Mouse (Mus musculus): ENCODE data around the gene Cox4i1. TPM values are rescaled to one million over a fixed set of nuclear protein-coding genes. Genes with fewer than 3 reads are reported as not detected.

Cox4i1 gene
- total and polyA plus RNA-seq, 3 experiments = 519 to 970 (median 711) TPM

DNA sequence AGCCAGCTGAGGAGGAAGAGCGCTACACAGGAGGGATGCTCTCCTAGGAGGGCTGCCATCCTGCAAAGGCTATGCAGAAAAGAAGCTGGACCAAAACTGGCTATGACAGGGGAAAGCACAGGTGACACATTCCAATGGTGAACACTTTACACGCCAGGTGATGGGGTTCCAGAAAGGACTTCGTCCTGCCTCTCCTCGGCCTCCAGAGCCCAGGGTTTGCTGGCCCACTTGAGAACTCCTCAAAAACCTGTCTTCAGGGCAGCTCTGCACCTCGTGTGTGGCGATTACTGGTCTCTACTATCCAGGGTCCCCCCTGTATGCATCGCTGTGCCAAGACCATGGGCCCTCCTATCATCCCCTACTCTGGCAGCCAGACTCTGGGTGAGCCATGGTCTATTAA lies 20.5 kb downstream of the Cox4i1 start:
- H3K27me3 ChIP-seq (replicated peaks) = peaks cover 29% of the 10 kb centered on the region
- H3K4me1 ChIP-seq (ENCODE audit: control insufficient read depth in 1 of 2, insufficient read depth in 2 of 2) = peaks cover 11 to 33% of the 10 kb centered on the region in 2 experiments
- no peaks in the 10 kb centered on the region for H3K9me3 ChIP-seq (replicated peaks; ENCODE audit: low read length)
- no peak overlapping the region for H3K9ac ChIP-seq (ENCODE audit: insufficient read depth, low read depth)
- no peak overlapping the region for H3K27ac ChIP-seq (ENCODE audit: insufficient read depth, low read depth)
- in situ Hi-C loops (cut with MboI; ENCODE audit: low pct_ligation_motif_present, low pct_unique_long_range_greater_than_20kb, low sequenced_read_pairs) (no loop called here), dilution Hi-C loops (cut with MboI; ENCODE audit: extremely low pct_ligation_motif_present, extremely low pct_unique_long_range_greater_than_20kb, low sequenced_read_pairs) (no loop called here)
- H3K79me2 ChIP-seq (replicated peaks; ENCODE audit: control insufficient read depth, extremely low read depth, insufficient read depth, poor library complexity, severe bottlenecking) = no peaks in the 10 kb centered on the region
- no peak overlapping the region for H3K4me3 ChIP-seq (replicated peaks in 1 of 3; ENCODE audit: low read depth in 2 of 3, low read length in 2 of 3, poor library complexity in 1 of 3)
- TF ChIP-seq PAX5 (IDR thresholded peaks at IDR 0.05; ENCODE audit: low read length) (no peak), USF2 (conservative IDR thresholded peaks at IDR 0.05; ENCODE audit: low read depth, low read length) (no peak), JUND (conservative IDR thresholded peaks at IDR 0.05; ENCODE audit: low read depth, low read length) (no peak), BHLHE40 (IDR thresholded peaks at IDR 0.05; ENCODE audit: low read depth, low read length) (no peak)
- DNase-seq (ENCODE audit: extremely low read depth) = no peak
- H3K4me2 ChIP-seq (ENCODE audit: insufficient read depth, low read depth, poor library complexity, severe bottlenecking) = no peak overlapping the region
- no peaks in the 10 kb centered on the region for H3K36me3 ChIP-seq (replicated peaks in 1 of 2; ENCODE audit: control insufficient read depth in 1 of 2, insufficient read depth in 1 of 2, low read length in 1 of 2)

DNA sequence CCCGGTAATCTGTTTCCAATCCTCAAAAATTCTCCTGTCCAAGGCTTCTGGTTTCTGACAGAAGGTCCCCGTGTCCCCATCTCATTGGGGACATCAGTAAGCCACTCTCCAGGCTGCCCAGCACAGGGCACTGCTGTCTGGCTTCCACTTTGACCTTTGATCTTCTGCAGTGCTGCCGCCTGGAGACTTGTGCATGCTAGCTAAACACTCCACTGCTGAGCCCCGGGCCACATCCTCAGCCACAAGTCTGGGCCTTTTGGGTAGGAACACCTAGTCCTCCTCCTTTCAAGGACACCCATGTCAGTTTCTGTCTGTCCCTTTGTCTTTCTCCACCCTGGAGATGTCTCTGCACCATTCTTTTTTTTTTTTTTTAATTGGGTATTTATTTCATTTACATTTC lies 24.9 kb downstream of the Cox4i1 start:
- TF ChIP-seq PAX5 (IDR thresholded peaks at IDR 0.05; ENCODE audit: low read length) = no peak
- no peak for TF ChIP-seq EP300 (IDR thresholded peaks at IDR 0.05; ENCODE audit: low read length)
- no peak for TF ChIP-seq ZNF384 (IDR thresholded peaks at IDR 0.05; ENCODE audit: low read depth, low read length)
- TF ChIP-seq MEF2A (IDR thresholded peaks at IDR 0.05; ENCODE audit: borderline replicate concordance, low read depth, low read length) = no peak
- TF ChIP-seq ELF1 (IDR thresholded peaks at IDR 0.05; ENCODE audit: low read depth, low read length) = no peak
- no peak for TF ChIP-seq UBTF (IDR thresholded peaks at IDR 0.05; ENCODE audit: low read depth, low read length)
- no peak for TF ChIP-seq RCOR1 (conservative IDR thresholded peaks at IDR 0.05; ENCODE audit: low read depth, low read length)
- no peak for TF ChIP-seq MAFK (IDR thresholded peaks at IDR 0.05; ENCODE audit: insufficient replicate concordance, low read length)
- no peak for TF ChIP-seq JUND (conservative IDR thresholded peaks at IDR 0.05; ENCODE audit: low read depth, low read length)
- H3K36me3 ChIP-seq (replicated peaks in 1 of 2; ENCODE audit: control insufficient read depth in 1 of 2, insufficient read depth in 1 of 2, low read length in 1 of 2) = no peaks in the 10 kb centered on the region
- H3K27ac ChIP-seq (ENCODE audit: insufficient read depth, low read depth) = no peak overlapping the region
- peaks cover 35% of the 10 kb centered on the region for H3K27me3 ChIP-seq (replicated peaks)
- H3K4me3 ChIP-seq (replicated peaks in 1 of 3; ENCODE audit: low read depth in 2 of 3, low read length in 2 of 3, poor library complexity in 1 of 3) = no peak overlapping the region
- in situ Hi-C loops (cut with MboI; ENCODE audit: low pct_ligation_motif_present, low pct_unique_long_range_greater_than_20kb, low sequenced_read_pairs) (no loop called here), dilution Hi-C loops (cut with MboI; ENCODE audit: extremely low pct_ligation_motif_present, extremely low pct_unique_long_range_greater_than_20kb, low sequenced_read_pairs) (no loop called here)
- peaks cover 0 to 6% of the 10 kb centered on the region in 2 experiments; a peak in 2 of 4 replicates for H3K4me1 ChIP-seq (ENCODE audit: control insufficient read depth in 1 of 2, insufficient read depth in 2 of 2)
- no peaks in the 10 kb centered on the region for H3K79me2 ChIP-seq (replicated peaks; ENCODE audit: control insufficient read depth, extremely low read depth, insufficient read depth, poor library complexity, severe bottlenecking)
- H3K9ac ChIP-seq (ENCODE audit: insufficient read depth, low read depth) = no peak overlapping the region
- DNase-seq (ENCODE audit: extremely low read depth) = no peak
- H3K4me2 ChIP-seq (ENCODE audit: insufficient read depth, low read depth, poor library complexity, severe bottlenecking) = no peak overlapping the region
- peaks cover under 1% of the 10 kb centered on the region for H3K9me3 ChIP-seq (replicated peaks; ENCODE audit: low read length)

DNA sequence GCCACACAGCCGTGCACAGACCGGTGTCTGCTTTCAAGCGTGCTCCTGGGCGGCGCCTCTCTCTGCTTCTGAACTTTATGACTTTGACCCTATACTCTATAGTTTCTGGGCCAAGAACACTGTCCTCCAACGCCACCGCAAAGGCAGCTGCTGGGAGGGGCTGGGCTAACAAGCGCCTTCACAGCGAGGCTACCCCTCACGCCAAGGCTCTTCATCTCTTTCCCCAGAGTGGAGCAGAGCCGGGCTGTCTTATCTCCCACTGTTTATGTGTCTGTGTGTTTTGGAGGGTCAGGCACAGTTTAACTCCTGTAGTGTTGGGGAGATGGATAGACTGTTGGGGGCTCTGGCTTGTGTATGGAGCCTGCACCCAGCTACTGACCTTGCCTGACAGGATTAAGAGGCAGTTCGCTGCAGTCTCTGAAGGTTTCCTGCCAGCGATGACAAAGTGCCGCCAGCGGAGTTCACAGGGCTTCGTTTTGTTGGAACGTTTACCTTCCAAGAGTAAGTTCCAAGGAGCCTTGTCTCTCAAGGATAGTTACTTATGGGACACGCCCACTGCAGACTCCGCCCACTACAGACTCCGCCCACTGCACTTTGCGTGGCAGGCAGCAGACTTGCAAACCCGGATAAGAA lies 26.0 kb downstream of the Cox4i1 start:
- in situ Hi-C loops (cut with MboI; ENCODE audit: low pct_ligation_motif_present, low pct_unique_long_range_greater_than_20kb, low sequenced_read_pairs) = no loop called here
- dilution Hi-C loops (cut with MboI; ENCODE audit: extremely low pct_ligation_motif_present, extremely low pct_unique_long_range_greater_than_20kb, low sequenced_read_pairs) = no loop called here
- Histone ChIP-seq H3K79me2 (replicated peaks; ENCODE audit: control insufficient read depth, extremely low read depth, insufficient read depth, poor library complexity, severe bottlenecking) (no peaks in the 10 kb centered on the region), H3K36me3 (replicated peaks in 1 of 2; ENCODE audit: control insufficient read depth in 1 of 2, insufficient read depth in 1 of 2, low read length in 1 of 2) (no peaks in the 10 kb centered on the region), H3K4me2 (ENCODE audit: insufficient read depth, low read depth, poor library complexity, severe bottlenecking) (no peak overlapping the region), H3K4me1 (ENCODE audit: control insufficient read depth in 1 of 2, insufficient read depth in 2 of 2) (peaks cover 0 to 6% of the 10 kb centered on the region in 2 experiments; a peak in 2 of 4 replicates), H3K27ac (ENCODE audit: insufficient read depth, low read depth) (no peak overlapping the region), H3K4me3 (replicated peaks in 1 of 3; ENCODE audit: low read depth in 2 of 3, low read length in 2 of 3, poor library complexity in 1 of 3) (no peak overlapping the region), H3K9me3 (replicated peaks; ENCODE audit: low read length) (peaks cover 7% of the 10 kb centered on the region), H3K27me3 (replicated peaks) (peaks cover 29% of the 10 kb centered on the region), H3K9ac (ENCODE audit: insufficient read depth, low read depth) (no peak overlapping the region)
- no peak for DNase-seq (ENCODE audit: extremely low read depth)
- no peak for TF ChIP-seq USF1 (IDR thresholded peaks at IDR 0.05; ENCODE audit: low read depth, low read length)
- no peak for TF ChIP-seq MYC (IDR thresholded peaks at IDR 0.05; ENCODE audit: low read depth, low read length)
- no peak for TF ChIP-seq POLR2AphosphoS2 (IDR thresholded peaks at IDR 0.05; ENCODE audit: low read depth, low read length)
- TF ChIP-seq JUND (conservative IDR thresholded peaks at IDR 0.05; ENCODE audit: low read depth, low read length) = no peak
- no peak for TF ChIP-seq RAD21 (IDR thresholded peaks at IDR 0.05; ENCODE audit: low read depth, low read length)
- TF ChIP-seq MAX (IDR thresholded peaks at IDR 0.05; ENCODE audit: low read length) = no peak
- no peak for TF ChIP-seq TCF12 (IDR thresholded peaks at IDR 0.05; ENCODE audit: low read depth, low read length)
- no peak for TF ChIP-seq KAT2A (IDR thresholded peaks at IDR 0.05; ENCODE audit: insufficient replicate concordance, low read length)
- no peak for TF ChIP-seq TBP (conservative IDR thresholded peaks at IDR 0.05; ENCODE audit: low read depth, low read length)
